Mouse (Mus musculus) embryonic fibroblast, embryonic 13.5 days (primary cell): Measurements from ENCODE around the gene Dynlrb1.

Experiments used
- CTCF ChIP-seq: IDR thresholded peaks from 2 replicates; pipeline ENCODE4 v1.5.1; 2011; ENCODE audit warnings: mild to moderate bottlenecking, control low read depth, low read length, moderate library complexity, borderline replicate concordance; ENCODE audit not compliant: insufficient read depth
- POLR2A ChIP-seq: IDR thresholded peaks from 2 replicates; pipeline ENCODE4 v1.6.1; 2011; ENCODE audit warnings: low read depth, mild to moderate bottlenecking, control low read depth, low read length, moderate library complexity

GRCm38 (mm10) chr2:155266896-155267295, 30.6 kb downstream of the Dynlrb1 start:
- TF ChIP-seq CTCF, result no peak
- no peak for TF ChIP-seq POLR2A
